Mouse (Mus musculus): ENCODE measurements around the gene Gtf3c5.

- no peak for TF ChIP-seq GATA1 (IDR thresholded peaks at IDR 0.05; ENCODE audit: borderline replicate concordance, low read length)
- no peak for TF ChIP-seq FLI1 (IDR thresholded peaks at IDR 0.05; ENCODE audit: low read length)
Measured at GRCm38 (mm10) chr2:28585730-28586129, 2.2 kb upstream of the Gtf3c5 start.

Measured in megakaryocyte, embryonic 14.5 days (primary cell).